Mouse (Mus musculus) CD4-positive, CD25-positive, alpha-beta regulatory T cell, adult 2 months (primary cell): ENCODE results near the gene P3h2.
A peak's percentile ranks its signal among the peaks of the same experiment; 100 is the strongest.

ENCODE experiments used
- DNase-seq: peaks from one replicate; pipeline ENCODE4 v3.0.0-alpha.2; 2012; ENCODE audit warnings: low read depth, low spot score

The P3h2 gene

DNA sequence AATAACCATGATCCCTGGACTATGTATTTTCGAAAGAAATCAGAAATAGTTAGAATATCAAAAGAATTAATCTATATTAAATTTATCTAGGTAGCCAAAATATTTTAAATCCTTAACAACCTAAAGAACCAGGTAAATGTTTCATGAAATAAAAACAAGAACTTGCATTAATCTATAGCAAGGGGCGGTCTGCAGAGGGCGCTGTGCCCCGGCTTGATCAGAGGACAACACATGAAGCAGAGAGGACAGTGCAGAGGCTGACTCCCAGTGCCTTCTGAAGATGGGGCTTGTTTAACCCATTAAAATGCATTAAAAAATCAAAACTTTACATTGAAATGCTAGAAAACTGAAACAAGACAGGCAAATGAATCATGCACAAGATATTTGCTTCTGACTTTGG, 121.9 kb downstream of the P3h2 start:
- no peak for DNase-seq

- no peak for DNase-seq
Observed at GRCm38 (mm10) chr16:25979037-25979436, 126.5 kb downstream of the P3h2 start.

GRCm38 (mm10) chr16:25977210-25977609, 128.4 kb downstream of the P3h2 start:
- DNase-seq, result no peak

DNA sequence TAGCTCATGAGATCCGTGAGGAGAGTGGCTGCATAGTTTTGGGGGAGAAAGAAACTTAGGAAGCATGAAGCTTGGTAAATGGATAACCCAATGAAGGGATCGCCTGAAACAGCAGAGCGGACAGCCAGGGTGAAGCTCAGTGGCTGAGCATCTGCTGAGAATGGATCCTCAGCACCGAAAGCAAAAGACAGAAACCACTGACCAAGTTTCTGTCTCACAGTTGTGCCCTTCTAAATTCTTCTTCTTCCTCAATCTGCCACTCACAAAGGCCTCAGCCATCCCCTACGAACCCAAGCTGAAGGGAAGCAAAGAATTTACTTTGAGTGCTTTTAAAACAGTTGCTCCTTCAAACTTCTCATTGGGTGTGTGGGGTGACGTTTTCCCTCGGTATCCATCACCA, 134.3 kb downstream of the P3h2 start:
- no peak for DNase-seq

- no peak for DNase-seq
Observed at GRCm38 (mm10) chr16:25970720-25971119, 134.9 kb downstream of the P3h2 start.

DNA sequence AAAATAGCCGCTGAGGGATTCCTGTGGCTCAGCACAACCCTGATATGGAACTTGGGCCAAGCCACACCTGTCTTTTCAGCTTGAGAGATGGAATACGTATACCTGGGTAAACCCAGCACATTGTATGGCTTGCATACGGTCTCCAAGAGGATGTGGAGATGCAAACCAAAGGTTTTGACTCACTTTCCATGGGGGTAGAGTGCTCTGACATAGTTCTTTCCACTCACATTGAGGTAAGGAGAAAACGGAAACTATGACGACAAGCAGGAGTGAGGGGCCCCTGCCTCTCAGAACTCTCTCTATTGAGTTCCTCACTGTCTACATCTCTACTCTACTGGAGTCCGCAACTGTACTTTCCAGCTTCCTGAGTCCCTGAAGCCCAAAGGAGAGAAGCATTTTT, 135.4 kb downstream of the P3h2 start:
- peak; percentile 9 for DNase-seq

GRCm38 (mm10) chr16:25967297-25967696, 138.3 kb downstream of the P3h2 start:
- DNase-seq, result peak; percentile 62

DNA sequence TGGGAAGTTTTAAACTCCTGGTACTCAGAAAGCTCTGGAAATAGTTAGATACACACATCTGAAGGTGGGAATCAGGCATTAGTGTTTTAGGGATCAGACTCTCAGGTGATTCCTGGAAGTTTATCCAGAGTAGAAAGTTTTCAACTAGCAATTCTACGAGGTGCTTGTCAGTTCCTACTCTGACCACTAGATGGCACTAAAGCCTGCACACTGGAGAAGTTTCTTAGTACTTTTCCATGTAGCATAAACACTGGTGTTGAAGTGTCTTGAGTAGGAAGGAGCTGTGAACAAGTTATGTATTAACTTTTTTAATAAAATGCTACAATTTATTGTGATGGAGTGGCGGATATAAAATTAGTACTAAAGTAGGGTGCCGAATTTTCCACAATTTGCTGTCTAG, 141.7 kb downstream of the P3h2 start:
- peak; percentile 61 for DNase-seq

DNA sequence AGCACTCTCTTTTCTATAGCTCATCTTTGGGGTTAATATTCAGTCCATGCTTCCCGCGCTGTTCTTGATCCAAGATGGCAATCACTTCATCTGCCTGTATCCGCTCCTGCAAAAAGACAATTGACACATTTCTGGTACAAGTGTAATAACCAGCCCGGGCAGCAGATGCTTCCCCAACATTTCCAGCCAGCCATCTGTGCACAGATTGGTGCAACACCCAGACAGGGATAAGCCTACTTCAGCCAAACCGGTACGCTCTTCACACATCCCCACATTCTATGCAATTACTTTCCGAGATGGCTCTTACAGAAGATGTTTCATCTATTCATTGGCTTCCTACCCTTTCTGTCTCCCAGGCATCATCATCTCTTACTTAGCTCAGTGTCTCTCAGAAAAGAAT, 145.2 kb downstream of the P3h2 start:
- no peak for DNase-seq

- DNase-seq, result no peak
Observed at GRCm38 (mm10) chr16:25959929-25960328, 145.7 kb downstream of the P3h2 start.

GRCm38 (mm10) chr16:25958650-25959238, 146.8 kb downstream of the P3h2 start:
- DNase-seq, result no peak

GRCm38 (mm10) chr16:25958213-25958612, 147.4 kb downstream of the P3h2 start:
- DNase-seq, result no peak

- DNase-seq, result no peak
Observed at GRCm38 (mm10) chr16:25956831-25957230, 148.8 kb downstream of the P3h2 start.

GRCm38 (mm10) chr16:25954614-25955013, 151.0 kb downstream of the P3h2 start:
- no peak for DNase-seq

DNA sequence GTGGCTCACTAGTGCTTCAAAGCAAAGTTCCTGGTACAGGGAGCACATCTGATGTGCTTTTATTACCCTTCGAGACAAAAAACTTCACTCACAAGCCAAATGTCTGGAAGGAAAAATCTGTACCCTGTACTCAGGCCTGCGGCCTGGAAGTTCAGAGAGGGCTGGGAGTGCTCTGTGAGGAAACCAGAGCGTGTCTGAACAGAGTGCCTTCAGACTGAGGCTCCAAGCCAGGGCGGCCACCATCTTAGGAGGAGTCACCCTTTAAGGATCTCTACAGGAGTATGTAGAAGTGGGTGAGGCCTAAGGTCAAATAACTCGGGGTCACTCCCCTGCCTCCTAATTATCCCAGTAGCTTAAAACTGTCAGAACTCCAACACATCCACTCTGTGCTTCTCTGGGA, 152.2 kb downstream of the P3h2 start:
- no peak for DNase-seq

DNA sequence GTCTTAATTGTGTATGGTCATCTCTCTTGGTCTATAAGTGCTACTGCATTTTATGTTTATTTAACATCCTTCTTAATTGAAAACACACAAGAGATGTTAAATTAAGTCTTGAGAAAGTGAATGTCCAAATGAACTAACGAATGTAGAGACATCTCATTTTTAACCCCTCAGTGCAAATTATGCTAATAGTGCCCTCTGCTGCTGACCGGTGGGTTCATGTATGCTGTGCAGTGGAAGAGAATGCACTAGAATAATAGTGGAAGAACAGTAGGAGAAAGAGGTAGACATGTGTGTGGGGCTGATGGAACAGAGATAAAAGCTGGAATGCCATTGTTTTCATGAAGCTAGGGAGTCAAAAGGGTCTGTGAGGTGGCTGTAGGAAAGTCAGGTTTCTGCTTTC, 153.6 kb downstream of the P3h2 start:
- DNase-seq, result no peak

GRCm38 (mm10) chr16:25948067-25948466, 157.5 kb downstream of the P3h2 start:
- DNase-seq, result no peak

GRCm38 (mm10) chr16:25945151-25945955, 160.2 kb downstream of the P3h2 start:
- no peak for DNase-seq

GRCm38 (mm10) chr16:25942261-25942660, 163.3 kb downstream of the P3h2 start:
- no peak for DNase-seq

- DNase-seq, result no peak
Observed at GRCm38 (mm10) chr16:25934181-25934580, 171.4 kb downstream of the P3h2 start.

DNA sequence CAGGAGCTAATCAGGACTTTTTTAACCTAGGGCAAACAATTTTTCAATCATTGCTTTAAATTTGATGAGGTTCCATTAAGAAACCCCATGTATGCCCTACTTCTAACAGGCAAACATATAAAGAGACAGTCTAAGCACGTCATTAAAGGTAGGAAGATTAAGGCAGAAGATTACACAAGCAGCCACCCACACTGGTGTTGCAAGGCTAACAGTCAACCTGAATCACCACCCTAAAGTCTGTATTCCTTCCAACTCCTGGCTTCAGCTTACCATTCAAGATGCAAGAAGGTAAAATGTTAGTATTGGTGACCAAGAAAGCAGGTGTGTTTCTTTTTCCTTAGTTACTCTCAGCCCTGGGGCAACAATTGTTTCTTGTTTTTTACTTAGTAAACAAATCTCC, 193.4 kb downstream of the P3h2 start:
- DNase-seq, result no peak
